19 mouse cellular contexts compared by ENCODE assay signal in genomic region chr11:63238655-63239054, GRCm38 (mm10).
A peak's percentile ranks its signal among the peaks of the same experiment; 100 is the strongest.
DNase-seq lines count a peak whose midpoint lies in the region; ATAC-seq and TF ChIP-seq lines count a peak whose summit lies in the region.
"Had no signal": no experiment of that assay in that cellular context is flagged by ENCODE, and none has a peak within 500 bp of the region (broad histone marks: within the 10 kb centered on the region; RNA-seq: fewer than 3 reads in every experiment).

No protein-coding gene starts in this region.

- no peak for ATAC-seq in lung, embryonic 14.5 days (ENCODE audit: insufficient read depth)
- ATAC-seq in embryonic facial prominence, embryonic 15.5 days (ENCODE audit: insufficient number of reproducible peaks, low FRiP score, low TSS enrichment, low read depth) = peak; percentile 60
- ATAC-seq: forebrain, embryonic 14.5 days; forebrain, embryonic 16.5 days had no signal

- no peak overlapping the region for H3K27ac ChIP-seq in lung, embryonic 14.5 days (ENCODE audit: low read depth)
- H3K27ac ChIP-seq in embryonic facial prominence, embryonic 15.5 days (replicated peaks) = 0 out of 2 replicates have a peak overlapping the region, but pooled peaks have one; percentile 22
- H3K27ac ChIP-seq: embryonic facial prominence, embryonic 13.5 days; forebrain, embryonic 10.5 days; forebrain, embryonic 12.5 days had no signal

- no peaks in the 10 kb centered on the region for H3K9me3 ChIP-seq in lung, embryonic 14.5 days (ENCODE audit: low read depth, low read length)
- H3K9me3 ChIP-seq in embryonic facial prominence, embryonic 15.5 days (replicated peaks) = no peaks in the 10 kb centered on the region
- H3K9me3 ChIP-seq: embryonic facial prominence, embryonic 13.5 days; forebrain, embryonic 10.5 days; forebrain, embryonic 12.5 days had no signal

- no peaks in the 10 kb centered on the region for H3K36me3 ChIP-seq in lung, embryonic 14.5 days (ENCODE audit: insufficient read depth)
- H3K36me3 ChIP-seq in embryonic facial prominence, embryonic 15.5 days = no peaks in the 10 kb centered on the region
- H3K36me3 ChIP-seq: embryonic facial prominence, embryonic 13.5 days; forebrain, embryonic 10.5 days; forebrain, embryonic 12.5 days had no signal

- no peaks in the 10 kb centered on the region for H3K4me1 ChIP-seq in lung, embryonic 14.5 days (ENCODE audit: insufficient read depth)
- H3K4me1 ChIP-seq in embryonic facial prominence, embryonic 15.5 days = 0 out of 2 replicates have a peak, but pooled peaks cover 2% of the 10 kb centered on the region
- H3K4me1 ChIP-seq: forebrain, embryonic 10.5 days; forebrain, embryonic 12.5 days had no signal

- DNase-seq in lung, embryonic 14.5 days = peak; percentile 8
- no peak for DNase-seq in lung, postnatal 4 days
- DNase-seq in brain, embryonic 14.5 days (ENCODE audit: low read depth) = peak; percentile 5
- DNase-seq in heart, adult 18-20 months = no peak
- DNase-seq: adrenal gland, adult 2 months; adrenal gland, postnatal 10 days; adrenal gland, postnatal 25 days; cerebellum, adult 11-12 months; cerebellum, adult 2 months; cerebellum, adult 9-10 months; cerebellum, postnatal 10 days; cerebellum, postnatal 25 days had no signal

- no peak overlapping the region for H3K4me2 ChIP-seq in lung, embryonic 14.5 days
- no peak overlapping the region for H3K4me2 ChIP-seq in embryonic facial prominence, embryonic 15.5 days (replicated peaks)
- H3K4me2 ChIP-seq: embryonic facial prominence, embryonic 13.5 days; forebrain, embryonic 12.5 days had no signal

- 65% methylated on average over 4 of the region's 4 CpGs for WGBS in lung, embryonic 14.5 days
- WGBS in embryonic facial prominence, embryonic 15.5 days = 41% methylated on average over 4 of the region's 4 CpGs

- H3K9ac ChIP-seq in lung, embryonic 14.5 days = no peak overlapping the region
- H3K9ac ChIP-seq in embryonic facial prominence, embryonic 15.5 days = no peak overlapping the region
- H3K9ac ChIP-seq: embryonic facial prominence, embryonic 13.5 days; forebrain, embryonic 12.5 days had no signal

- H3K27me3 ChIP-seq in lung, embryonic 14.5 days (ENCODE audit: insufficient read depth, low read length) = no peaks in the 10 kb centered on the region
- no peaks in the 10 kb centered on the region for H3K27me3 ChIP-seq in embryonic facial prominence, embryonic 15.5 days
- H3K27me3 ChIP-seq: embryonic facial prominence, embryonic 13.5 days; forebrain, embryonic 12.5 days had no signal

- H3K4me3 ChIP-seq in lung, embryonic 14.5 days (ENCODE audit: low read depth, low read length) = no peak overlapping the region
- no peak overlapping the region for H3K4me3 ChIP-seq in embryonic facial prominence, embryonic 15.5 days (replicated peaks)
- H3K4me3 ChIP-seq: embryonic facial prominence, embryonic 13.5 days; erythroblast, embryonic 14.5 days; forebrain, embryonic 10.5 days; forebrain, embryonic 12.5 days had no signal

- no peak for TF ChIP-seq CTCF in lung, embryonic 14.5 days (IDR thresholded peaks at IDR 0.05; ENCODE audit: low read depth)
- TF ChIP-seq CTCF in brain, embryonic 14.5 days (IDR thresholded peaks at IDR 0.05; ENCODE audit: borderline replicate concordance, extremely low read depth, insufficient read depth, insufficient read length) = no peak

- no peak for TF ChIP-seq POLR2A in brain, embryonic 14.5 days (IDR thresholded peaks at IDR 0.05; ENCODE audit: borderline replicate concordance, extremely low read depth, insufficient read depth, insufficient read length, poor library complexity, severe bottlenecking)

Comparison
In these comparisons a context has a peak if more than half of its experiments do, and no peak if none do; other contexts are left out.
1. DNase-seq: peak in lung, embryonic 14.5 days (single experiment) and brain, embryonic 14.5 days (single experiment); none in lung, postnatal 4 days (0 of 2) and heart, adult 18-20 months (0 of 2).